Mouse (Mus musculus) liver, embryonic 14.5 days (tissue): ENCODE results near the gene Ilk. TPM values are rescaled to one million over a fixed set of nuclear protein-coding genes. Genes with fewer than 3 reads are reported as not detected.

Source experiments
- ATAC-seq: fragments of 200-750 bp; cut with Nextera tagmentation; 2 replicates; pipeline ENCODE4 v1.8.0; 2017; ENCODE audit warnings: moderate number of reproducible peaks, mild to moderate bottlenecking, moderate library complexity; ENCODE audit not compliant: insufficient read depth
- DNase-seq, 3 experiments: peaks; one replicate each; pipeline ENCODE4 v3.0.0-alpha.2; 2012 to 2013; ENCODE audit warnings: low read depth in 3 of 3, low spot score in 3 of 3
- H3K27ac ChIP-seq: fragments of 300-500 bp; sonication (generic); 2 replicates; pipeline ENCODE4 v1.5.1; 2014; ENCODE audit warnings: moderate library complexity, mild to moderate bottlenecking, control low read depth, inconsistent platforms
- H3K27me3 ChIP-seq: fragments of 300-500 bp; sonication (generic); 2 replicates; pipeline ENCODE4 v1.6.1; 2014; ENCODE audit warnings: mild to moderate bottlenecking, low read length, moderate library complexity; ENCODE audit not compliant: control insufficient read depth, insufficient read depth
- H3K36me3 ChIP-seq: fragments of 300-500 bp; sonication (generic); replicated peaks from 2 replicates; pipeline ENCODE4 v1.6.1; 2014; ENCODE audit warnings: low read depth; ENCODE audit not compliant: control insufficient read depth, insufficient read depth
- H3K4me1 ChIP-seq, 2 experiments: fragments of 200-500 bp in 1 of 2; fragments of 300-500 bp in 1 of 2; sonication (generic) in 1 of 2; replicated peaks; 2 replicates each; pipeline ENCODE4 v1.6.1; 2012 to 2014; ENCODE audit warnings: antibody characterized with exemption in 1 of 2, inconsistent platforms in 1 of 2, low read length in 1 of 2; ENCODE audit not compliant: control insufficient read depth in 2 of 2, insufficient read depth in 2 of 2
- H3K4me2 ChIP-seq: fragments of 300-500 bp; sonication (generic); 2 replicates; pipeline ENCODE4 v1.6.1; 2014; ENCODE audit warnings: low read depth, mild to moderate bottlenecking, control low read depth, moderate library complexity
- H3K4me3 ChIP-seq, 2 experiments: fragments of 200-500 bp in 1 of 2; fragments of 300-500 bp in 1 of 2; sonication (generic) in 1 of 2; 2 replicates each; pipeline ENCODE4 v1.5.1; 2012 to 2014; ENCODE audit warnings: low read depth in 2 of 2, low read length in 2 of 2, mild to moderate bottlenecking in 2 of 2, control low read depth in 1 of 2, inconsistent platforms in 1 of 2, moderate library complexity in 1 of 2; ENCODE audit not compliant: insufficient read depth in 1 of 2
- H3K9ac ChIP-seq: fragments of 300-500 bp; sonication (generic); replicated peaks from 2 replicates; pipeline ENCODE4 v1.6.1; 2014; ENCODE audit warnings: mild to moderate bottlenecking, control low read depth, moderate library complexity
- H3K9me3 ChIP-seq: fragments of 300-500 bp; sonication (generic); 2 replicates; pipeline ENCODE4 v1.6.1; 2016; ENCODE audit warnings: low read length, mixed read lengths; ENCODE audit not compliant: control insufficient read depth
- CTCF ChIP-seq: IDR thresholded peaks from 2 replicates; pipeline ENCODE4 v1.5.1; 2016; ENCODE audit warnings: antibody characterized with exemption, low read depth, control low read depth
- EP300 ChIP-seq: IDR thresholded peaks from 2 replicates; pipeline ENCODE4 v1.6.1; 2016; ENCODE audit warnings: antibody characterized with exemption, low read depth
- WGBS: fragments of 180-500 bp; shearing (Covaris S2); extraction: QIAGEN DNeasy Blood & Tissue Kit; methylation state at CpG from one replicate; pipeline ENCODE4 v1.1.7; 2014; ENCODE audit not compliant: insufficient replicate concordance; 5-methylcytosine and 5-hydroxymethylcytosine counted together
- polyA plus RNA-seq, 2 experiments: library from polyadenylated mRNA; depleted of rRNA in 1 of 2; stranded (reverse) in 1 of 2; unstranded in 1 of 2; fragments of >200 nt; fragmentation: Nextera tagmentation in 1 of 2; extraction: Ambion mirVana in 1 of 2; gene quantifications; 2 replicates each; pipeline versions ENCODE4 v1.2.1 to v1.2.3; 2012 to 2014

The Ilk gene
- polyA plus RNA-seq, 2 experiments: 71.1 to 110 TPM

- H3K27me3 ChIP-seq: no peaks in the 10 kb centered on the region
- ATAC-seq: no peak
- no peaks in the 10 kb centered on the region for H3K9me3 ChIP-seq
- H3K4me1 ChIP-seq: peaks cover 0 to 3% of the 10 kb centered on the region in 2 experiments; a peak in 1 of 4 replicates
- H3K36me3 ChIP-seq: no peaks in the 10 kb centered on the region
- H3K4me2 ChIP-seq: no peak overlapping the region
- H3K4me3 ChIP-seq: no peak overlapping the region
- H3K9ac ChIP-seq: no peak overlapping the region
- no peak for TF ChIP-seq CTCF
- no peak for TF ChIP-seq EP300
- no peak for DNase-seq
- WGBS: 75% methylated on average over 3 of the region's 3 CpGs
- no peak overlapping the region for H3K27ac ChIP-seq
Measured at GRCm38 (mm10) chr7:105769959-105770358, 33.6 kb downstream of the Ilk start.

GRCm38 (mm10) chr7:105772331-105772730 is 35.9 kb downstream of the Ilk start:
- ATAC-seq: no peak
- Histone ChIP-seq H3K27me3 (no peaks in the 10 kb centered on the region), H3K9ac (no peak overlapping the region), H3K4me1 (peaks cover 0 to 3% of the 10 kb centered on the region in 2 experiments; a peak in 1 of 4 replicates), H3K9me3 (no peaks in the 10 kb centered on the region), H3K36me3 (no peaks in the 10 kb centered on the region), H3K4me2 (no peak overlapping the region), H3K4me3 (no peak overlapping the region), H3K27ac (no peak overlapping the region)
- TF ChIP-seq EP300: no peak
- no peak for TF ChIP-seq CTCF
- 80% methylated on average over 15 of the region's 15 CpGs for WGBS
- DNase-seq: no peak

GRCm38 (mm10) chr7:105773041-105773440 is 36.6 kb downstream of the Ilk start:
- no peaks in the 10 kb centered on the region for H3K9me3 ChIP-seq
- no peaks in the 10 kb centered on the region for H3K36me3 ChIP-seq
- H3K27ac ChIP-seq: no peak overlapping the region
- H3K27me3 ChIP-seq: no peaks in the 10 kb centered on the region
- H3K4me1 ChIP-seq: no peaks in the 10 kb centered on the region; a peak in 1 of 4 replicates
- DNase-seq: no peak
- H3K4me3 ChIP-seq: no peak overlapping the region
- no peak for TF ChIP-seq CTCF
- no peak for TF ChIP-seq EP300
- no peak for ATAC-seq
- H3K9ac ChIP-seq: no peak overlapping the region
- no peak overlapping the region for H3K4me2 ChIP-seq
- WGBS: 62% methylated on average over 5 of the region's 5 CpGs

GRCm38 (mm10) chr7:105774661-105775060 is 38.3 kb downstream of the Ilk start:
- Histone ChIP-seq H3K9me3 (no peaks in the 10 kb centered on the region), H3K9ac (no peak overlapping the region), H3K27ac (no peak overlapping the region), H3K4me1 (no peaks in the 10 kb centered on the region; a peak in 1 of 4 replicates), H3K27me3 (no peaks in the 10 kb centered on the region), H3K36me3 (no peaks in the 10 kb centered on the region), H3K4me2 (no peak overlapping the region), H3K4me3 (no peak overlapping the region)
- 59% methylated on average over 8 of the region's 8 CpGs for WGBS
- no peak for DNase-seq
- ATAC-seq: no peak
- TF ChIP-seq EP300: no peak
- TF ChIP-seq CTCF: no peak

- Histone ChIP-seq H3K9ac (no peak overlapping the region), H3K4me3 (no peak overlapping the region), H3K27ac (no peak overlapping the region), H3K36me3 (no peaks in the 10 kb centered on the region), H3K9me3 (no peaks in the 10 kb centered on the region), H3K4me1 (no peaks in the 10 kb centered on the region; a peak in 1 of 4 replicates), H3K4me2 (no peak overlapping the region), H3K27me3 (no peaks in the 10 kb centered on the region)
- WGBS: 57% methylated on average over 2 of the region's 2 CpGs
- ATAC-seq (no peak), DNase-seq (no peak)
- TF ChIP-seq CTCF (no peak), EP300 (no peak)
Measured at GRCm38 (mm10) chr7:105776026-105776425, 39.6 kb downstream of the Ilk start.
